Mouse (Mus musculus) kidney, postnatal 10 days (tissue): Measurements from ENCODE around the gene Mov10l1.

ENCODE experiments used
- DNase-seq: peaks from one replicate; pipeline ENCODE4 v3.0.0; 2021; ENCODE audit warnings: mixed read lengths

The Mov10l1 gene

DNA sequence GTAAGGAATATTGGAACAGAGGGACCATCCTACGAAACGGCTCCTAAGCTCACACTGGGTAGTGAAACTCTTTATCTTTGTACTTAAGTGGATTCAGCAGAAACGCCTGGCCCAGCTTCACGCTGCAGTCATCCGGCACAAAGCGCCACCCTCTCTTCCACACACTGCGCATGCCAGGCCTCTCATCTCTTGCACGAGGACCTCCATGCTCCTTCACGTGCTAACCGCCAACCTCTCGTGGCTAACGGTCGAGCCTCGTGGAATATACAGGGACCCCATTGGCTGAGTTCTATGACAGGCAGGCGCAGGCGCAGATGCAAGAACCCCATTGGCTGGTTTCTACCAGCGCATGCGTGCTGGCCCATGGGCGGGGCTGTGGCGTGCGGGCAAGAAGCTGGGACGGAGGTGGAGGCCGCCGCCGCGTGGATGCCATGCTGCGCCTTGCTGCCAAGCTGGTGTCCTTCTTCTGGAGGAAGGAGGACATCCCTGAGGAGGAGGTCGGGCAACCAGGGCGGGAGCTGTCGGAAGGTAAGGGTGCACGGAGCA, at the start of gene Mov10l1:
Gene Mov10l1, plus strand, starts transcription at position 376 of the 546 bp plus-strand sequence.
- DNase-seq, result no peak

DNA sequence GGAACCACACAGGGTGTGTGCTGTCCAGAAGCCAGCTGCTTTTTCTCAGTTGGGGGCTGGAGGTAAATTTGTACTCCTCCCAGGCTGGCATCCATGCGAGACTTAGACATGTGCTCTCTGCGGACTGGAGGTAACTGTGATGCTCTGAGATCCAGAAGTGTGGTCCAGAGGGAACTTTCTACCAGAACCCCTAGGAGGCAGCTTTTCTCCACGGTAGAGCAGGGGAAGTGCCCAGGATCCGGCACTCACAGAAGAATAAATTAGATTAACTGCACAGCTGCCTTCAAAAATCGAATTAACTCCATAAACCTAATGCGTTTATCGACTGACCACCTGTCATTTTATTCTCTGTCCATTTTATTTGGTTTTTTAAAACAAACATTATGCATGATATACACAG, 48.6 kb upstream of the Mov10l1 start:
- peak; percentile 31 for DNase-seq

DNA sequence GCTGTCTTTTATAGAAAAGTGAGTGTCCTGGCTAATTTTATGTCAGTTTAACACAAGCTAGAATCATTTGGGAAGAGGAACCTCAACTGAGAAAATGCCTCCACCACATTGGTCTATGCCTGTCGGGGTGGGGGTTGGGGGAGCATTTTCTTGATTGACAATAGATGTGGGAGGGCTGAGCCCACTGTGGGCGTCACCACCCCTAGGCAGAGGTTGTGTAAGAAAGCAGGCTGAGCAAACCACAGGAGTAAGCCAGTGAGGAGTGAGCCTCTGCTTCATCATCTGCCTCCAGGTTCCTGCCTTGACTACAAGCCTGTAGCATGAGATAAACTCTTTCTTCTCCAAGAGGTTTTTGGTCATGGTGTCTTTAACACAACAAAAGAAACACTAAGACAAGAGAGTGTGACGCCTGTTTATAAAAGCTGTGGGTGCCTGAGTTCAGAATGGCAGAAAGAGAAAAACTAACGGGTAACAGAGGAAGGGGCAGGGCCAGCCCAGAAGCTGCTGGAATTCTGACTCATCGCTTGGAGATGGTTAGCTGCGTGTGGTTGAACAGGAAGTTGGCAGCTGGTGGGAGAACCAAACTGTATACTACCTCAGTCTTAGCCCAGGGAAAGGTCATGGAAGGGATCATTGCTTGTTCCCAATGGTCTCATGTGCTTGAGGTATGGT, 46.0 kb upstream of the Mov10l1 start:
- DNase-seq, result no peak

DNA sequence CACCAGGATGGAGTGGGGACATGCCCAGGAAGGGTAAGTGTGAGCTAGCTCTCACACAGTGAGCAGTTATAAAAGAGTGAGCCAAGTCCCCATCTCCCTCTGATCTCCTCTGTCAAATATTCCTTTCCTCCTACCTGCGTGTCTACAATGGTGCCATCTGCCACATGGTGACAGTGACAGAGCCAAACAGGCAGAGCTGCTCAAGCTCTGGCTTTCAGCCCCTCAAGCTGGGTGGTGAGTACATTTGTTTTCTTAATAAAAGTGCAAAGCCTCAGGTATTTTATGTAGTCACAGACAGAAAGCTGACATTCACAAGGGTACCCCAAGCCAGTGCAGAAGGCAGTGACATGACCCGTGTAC, 45.4 kb upstream of the Mov10l1 start:
- DNase-seq, result no peak

DNA sequence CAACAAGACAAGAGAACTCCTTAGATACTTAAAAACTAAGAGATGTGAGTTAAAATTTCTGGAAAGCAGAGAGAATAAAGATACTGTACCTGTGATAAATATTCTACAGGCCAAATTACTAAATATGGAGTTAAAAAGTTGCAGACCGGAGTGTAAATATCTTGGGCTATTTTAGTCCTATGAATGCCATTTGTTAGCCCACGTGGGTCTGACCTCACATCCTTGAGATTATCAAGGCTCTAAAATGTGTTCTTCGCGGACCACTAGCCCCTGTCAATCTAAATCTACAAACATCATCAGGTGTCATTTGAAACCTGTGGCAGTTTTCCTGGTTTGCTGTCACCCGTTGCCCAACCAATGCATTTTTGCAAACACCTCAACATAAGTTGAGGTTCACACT, 39.9 kb upstream of the Mov10l1 start:
- no peak for DNase-seq

DNA sequence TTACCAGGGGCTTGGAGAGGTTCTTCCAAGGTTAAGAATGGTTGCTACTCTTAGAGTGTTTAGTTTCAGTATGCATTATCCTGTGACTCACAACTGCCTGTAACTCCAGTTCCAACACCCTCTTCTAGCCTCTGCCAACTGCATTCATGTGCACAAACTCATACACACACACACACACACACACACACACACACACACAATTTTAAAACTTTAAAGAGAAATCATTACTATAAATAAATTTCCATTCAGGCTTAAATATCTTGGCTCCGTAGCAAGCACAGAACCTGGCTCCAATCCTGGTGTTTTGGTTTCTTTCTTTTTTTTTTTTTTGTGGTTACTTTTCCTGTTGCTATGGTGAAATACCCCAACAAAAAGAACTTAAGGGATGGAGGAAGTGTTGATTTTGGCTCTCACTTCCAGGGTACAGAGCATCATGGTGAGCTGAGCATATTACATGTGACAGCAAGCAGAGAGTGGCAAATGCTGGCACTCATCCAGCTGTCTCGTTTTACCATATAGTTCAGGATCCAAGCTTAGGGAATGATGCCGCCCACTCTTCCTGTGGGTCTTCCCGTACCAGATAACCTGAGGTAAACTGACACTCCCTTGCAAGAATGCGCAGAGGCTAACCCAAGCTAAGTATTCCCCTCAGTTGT, 38.7 kb upstream of the Mov10l1 start:
- no peak for DNase-seq

DNA sequence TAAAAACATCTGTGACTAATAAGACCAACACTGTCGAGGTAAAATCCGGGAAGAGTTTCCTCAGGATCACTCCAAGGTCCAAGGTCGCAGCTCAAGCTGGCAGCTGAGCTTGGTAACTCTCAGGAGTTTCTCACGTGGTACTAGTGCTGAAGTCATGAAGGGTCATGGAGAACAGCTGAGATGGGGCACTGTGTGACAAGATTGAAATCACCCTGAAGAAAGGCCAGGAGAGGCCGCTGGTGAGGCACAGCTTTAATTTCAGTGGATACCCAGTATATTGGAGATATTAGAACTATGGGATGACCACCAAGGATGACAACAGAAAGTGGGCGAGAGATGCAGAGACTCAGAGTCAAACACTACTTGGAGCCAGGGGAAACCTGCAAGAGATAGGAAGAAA, 35.9 kb upstream of the Mov10l1 start:
- no peak for DNase-seq

DNA sequence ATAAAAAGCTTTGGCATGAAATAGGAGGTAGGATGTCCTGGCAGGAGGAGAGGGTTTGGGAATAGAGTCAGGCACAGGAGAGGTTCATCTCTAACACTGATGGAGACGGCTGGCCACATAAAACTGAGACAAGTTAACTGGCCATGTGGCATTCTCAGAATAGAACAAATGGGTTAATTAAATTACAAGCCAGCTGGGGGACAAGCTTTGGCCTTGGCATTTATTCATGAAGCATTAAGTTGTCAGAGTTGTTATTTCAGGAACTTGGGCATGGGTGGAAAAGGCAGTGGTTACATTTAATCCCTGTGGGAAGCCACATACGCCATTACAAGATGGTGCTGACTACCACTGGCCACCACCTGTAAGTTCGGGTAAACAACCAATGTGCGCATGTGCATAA, 31.5 kb upstream of the Mov10l1 start:
- no peak for DNase-seq

DNA sequence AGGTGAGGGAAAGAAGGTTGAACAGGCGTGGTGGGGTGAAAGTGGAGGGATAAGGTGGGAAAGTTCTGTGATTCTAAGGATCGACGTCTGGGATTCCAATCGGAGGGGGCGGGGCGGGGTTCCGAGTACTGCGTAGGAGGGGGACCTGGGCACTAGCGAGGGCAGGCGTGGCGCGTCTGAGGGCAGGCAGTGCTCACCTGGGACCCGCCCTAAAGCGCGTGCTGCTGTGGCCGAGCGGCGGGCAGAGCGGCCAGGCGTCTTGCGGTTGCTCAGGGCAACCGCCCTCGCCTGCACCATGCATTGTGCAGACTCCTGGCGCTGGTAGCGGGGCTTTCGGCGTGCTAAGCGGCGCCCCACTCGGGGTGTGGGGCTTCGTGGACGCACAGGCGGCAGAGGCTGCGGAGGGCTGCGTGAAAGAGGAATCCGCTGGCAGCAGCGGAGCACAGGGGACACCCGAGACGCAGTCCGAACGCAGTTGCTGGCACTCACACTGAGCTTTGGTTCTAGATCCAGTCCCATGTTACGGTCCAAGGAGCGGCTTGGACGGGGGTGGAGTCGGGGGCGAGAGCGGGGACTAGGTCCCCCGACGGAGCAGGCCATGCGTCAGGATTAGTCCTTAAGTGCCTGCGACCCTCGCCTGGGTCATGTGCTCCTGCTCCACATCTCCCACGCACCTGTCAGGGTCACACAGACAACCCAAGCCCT, 28.2 kb upstream of the Mov10l1 start, which contains the start of gene Ttll8:
Gene Ttll8, minus strand, starts transcription at position 51 of the 705 bp plus-strand sequence.
- peak; percentile 41 for DNase-seq

DNA sequence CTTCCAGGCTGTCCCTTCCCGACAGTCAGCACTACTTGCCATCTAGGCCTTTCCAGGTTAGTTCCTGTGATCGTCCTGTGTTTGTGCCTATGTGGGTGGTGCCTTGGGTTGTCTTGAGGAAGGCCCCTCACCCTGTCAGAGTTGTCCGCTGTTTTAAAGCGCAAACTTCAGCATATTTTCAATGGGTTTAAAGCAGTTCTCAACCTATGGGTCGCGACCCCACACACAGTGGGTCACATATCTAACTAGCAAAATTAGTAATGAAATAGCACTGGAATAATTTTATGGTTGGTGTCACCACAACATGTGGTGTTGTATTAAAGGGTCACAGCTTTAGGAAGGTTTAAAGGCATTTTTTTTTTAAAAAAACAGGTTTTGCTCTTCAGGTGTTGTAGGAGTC, 27.4 kb upstream of the Mov10l1 start:
- DNase-seq, result no peak

DNA sequence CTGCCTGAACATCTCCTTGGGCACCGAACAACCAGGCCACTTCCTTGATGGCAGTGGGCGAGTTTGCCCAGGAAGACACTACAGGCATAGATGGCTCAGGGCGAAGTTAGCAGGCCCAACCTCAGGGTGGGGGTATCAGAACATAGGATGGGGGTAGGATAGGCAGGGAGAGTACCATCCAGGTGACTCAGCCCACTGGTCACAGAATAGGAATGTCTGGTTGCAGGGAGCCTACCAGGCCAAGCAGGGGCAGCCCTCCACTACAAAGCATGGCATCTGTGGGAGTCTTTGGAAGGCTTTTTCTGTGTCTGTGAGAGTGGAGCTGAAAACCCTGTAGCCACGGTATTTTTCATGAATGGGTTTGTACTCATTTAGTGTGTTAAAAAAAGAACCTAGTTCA, 25.2 kb upstream of the Mov10l1 start:
- DNase-seq, result no peak

DNA sequence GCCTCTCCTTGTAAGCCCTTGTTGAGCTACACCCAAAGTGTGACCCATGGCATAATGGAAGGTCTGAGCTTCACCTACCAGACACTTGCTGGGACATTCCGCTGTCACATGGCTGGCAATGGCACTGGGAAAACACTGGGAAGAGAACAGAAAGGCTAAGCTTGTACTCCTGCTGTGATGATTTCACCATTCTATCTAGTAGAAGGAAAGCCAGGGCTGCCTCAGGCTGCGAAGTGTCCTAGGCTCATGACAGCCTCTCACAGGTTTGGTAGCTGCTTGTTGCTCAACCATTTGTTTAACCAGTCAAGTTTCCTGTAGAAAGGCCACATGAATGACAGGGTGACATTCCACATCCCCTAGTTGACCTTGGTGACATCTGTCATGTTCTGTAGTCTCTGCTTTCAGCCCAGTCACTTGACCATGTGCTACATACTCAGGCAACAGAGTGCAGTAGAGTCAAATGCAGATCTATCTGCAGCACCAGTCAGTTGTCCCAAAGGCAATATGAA, 18.6 kb upstream of the Mov10l1 start:
- DNase-seq, result no peak

DNA sequence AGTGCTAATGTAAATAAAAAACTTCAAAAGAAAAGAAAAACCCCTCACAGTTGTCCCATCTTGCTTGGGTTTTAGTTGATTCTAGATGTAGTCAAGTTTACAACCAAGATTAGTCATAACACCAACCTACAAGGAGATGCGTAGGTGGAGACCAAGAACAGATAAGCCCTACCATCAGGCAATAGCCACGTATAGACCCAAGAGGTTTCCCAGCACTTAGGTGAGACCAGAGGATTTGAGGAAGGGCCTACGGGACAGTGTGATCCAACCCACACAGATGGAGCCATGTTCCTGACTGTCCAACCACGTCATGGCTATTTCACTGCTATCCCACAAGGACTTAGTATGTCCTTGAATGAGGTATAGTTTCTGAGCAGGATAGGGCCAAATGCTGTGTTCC, 10.4 kb upstream of the Mov10l1 start:
- no peak for DNase-seq

DNA sequence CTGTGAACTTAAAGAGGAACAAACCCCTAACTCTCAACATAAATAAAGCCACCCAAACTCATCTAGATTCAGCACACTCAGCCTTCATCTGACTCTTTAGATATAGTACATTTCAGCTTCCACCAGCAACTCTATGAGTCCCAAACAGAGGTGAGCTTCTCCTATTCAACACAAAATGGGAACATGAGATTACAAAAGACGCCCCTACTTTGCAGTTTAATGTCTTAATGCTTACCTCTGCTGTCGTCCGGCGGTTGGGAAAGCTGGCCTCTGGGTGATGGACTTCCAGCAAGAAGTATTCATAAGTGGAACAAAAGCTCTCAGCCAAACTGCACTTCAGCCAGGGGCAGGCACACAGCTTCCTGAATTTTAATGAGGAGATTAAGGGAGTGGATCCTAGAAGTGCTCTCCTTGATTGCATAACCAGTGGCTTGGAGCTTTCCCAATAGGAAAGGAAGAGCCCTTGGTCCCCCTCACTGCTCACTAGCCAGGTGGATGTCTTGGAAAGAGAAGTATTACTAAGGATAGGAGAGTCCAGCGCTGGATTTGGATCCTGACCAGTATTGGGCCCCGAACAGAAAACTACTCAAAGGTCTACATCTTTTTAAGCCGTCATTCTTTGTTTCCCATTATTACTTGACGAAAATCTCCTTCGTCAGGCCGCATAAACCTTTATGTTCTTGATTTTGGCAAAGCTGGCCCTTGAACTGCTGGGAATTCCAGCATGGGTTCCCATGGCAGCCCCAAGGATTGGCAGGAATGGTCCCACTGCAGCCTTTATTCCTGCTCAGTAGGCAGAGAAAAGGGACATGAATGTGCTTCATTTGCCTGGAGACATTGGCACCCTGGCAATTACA, 4.2 kb upstream of the Mov10l1 start, which contains the start of gene Mlc1:
Gene Mlc1, minus strand, starts transcription at position 727 of the 857 bp plus-strand sequence.
- no peak for DNase-seq

DNA sequence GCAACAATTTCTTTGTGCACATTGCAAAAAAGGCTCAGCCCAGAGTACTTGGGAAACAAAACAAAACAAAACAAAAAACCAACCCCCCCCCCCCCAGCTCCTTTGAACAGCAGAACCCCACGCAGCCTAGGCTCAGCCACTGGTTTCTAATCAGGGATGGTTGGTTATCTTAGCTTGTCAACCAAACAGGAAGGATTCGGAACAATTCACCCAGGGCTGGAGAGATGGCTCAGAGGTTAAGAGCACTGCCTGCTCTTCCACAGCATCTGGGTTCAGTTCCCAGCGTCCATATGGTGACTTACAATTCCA, 3.6 kb upstream of the Mov10l1 start:
- DNase-seq, result no peak

DNA sequence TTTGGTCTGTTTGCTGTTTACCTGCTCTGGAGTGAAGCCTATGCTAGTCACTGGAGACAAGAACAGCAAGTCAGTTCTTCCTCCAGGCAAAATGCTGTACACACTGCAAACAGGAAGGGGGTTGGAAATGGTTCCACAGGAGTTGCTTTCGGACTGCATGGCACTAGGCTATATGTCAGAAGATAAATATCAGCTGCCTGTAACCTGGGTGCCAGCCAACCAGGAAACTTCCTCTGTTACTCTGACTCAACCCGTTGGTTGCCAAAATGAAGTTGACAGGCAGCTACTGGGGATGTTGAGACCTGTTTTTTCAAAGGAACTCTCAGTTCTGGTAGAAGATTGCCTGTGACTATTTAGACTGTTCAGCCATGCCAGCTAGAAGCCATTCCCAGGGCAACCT, 6.5 kb downstream of the Mov10l1 start:
- DNase-seq, result peak; percentile 27

DNA sequence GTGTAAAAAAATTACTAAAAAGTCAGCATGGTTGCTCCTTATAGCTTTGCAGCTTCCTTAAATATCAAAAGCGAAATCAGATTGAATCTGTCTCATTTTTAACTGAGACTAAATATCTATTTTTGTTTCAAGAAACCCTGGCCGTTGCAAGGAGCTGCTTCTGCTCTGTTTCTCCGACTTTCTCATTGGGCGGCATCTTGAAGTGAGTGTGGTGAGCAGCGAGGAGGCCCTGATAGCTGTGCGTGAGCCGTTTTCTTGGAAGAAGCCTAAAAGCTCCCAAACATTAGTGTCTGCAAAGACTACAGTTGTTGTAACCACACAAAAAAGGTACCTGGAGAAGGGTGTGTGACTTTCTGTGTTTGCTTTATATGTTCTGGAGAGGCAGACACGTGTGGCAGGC, 15.9 kb downstream of the Mov10l1 start:
- DNase-seq, result no peak

DNA sequence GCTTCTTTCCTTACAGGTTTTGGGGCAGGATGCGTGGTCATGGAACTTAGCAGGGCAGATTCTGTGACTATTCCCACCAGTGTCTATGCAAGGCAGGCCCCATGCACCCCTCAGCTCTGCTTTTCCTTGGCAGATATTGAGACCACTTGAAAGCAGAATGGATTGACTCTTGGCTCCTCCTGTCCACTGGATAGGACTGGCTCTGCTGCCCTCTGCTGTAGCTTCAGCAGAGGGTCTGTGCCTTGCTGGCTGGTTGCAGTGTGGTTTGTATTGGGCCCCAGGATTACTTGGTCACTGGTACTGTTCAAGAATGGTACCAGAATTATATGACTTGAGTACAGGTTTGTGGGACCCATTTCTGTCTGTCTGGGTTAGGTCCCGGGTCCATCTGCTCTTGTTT, 16.4 kb downstream of the Mov10l1 start:
- DNase-seq, result peak; percentile 25

DNA sequence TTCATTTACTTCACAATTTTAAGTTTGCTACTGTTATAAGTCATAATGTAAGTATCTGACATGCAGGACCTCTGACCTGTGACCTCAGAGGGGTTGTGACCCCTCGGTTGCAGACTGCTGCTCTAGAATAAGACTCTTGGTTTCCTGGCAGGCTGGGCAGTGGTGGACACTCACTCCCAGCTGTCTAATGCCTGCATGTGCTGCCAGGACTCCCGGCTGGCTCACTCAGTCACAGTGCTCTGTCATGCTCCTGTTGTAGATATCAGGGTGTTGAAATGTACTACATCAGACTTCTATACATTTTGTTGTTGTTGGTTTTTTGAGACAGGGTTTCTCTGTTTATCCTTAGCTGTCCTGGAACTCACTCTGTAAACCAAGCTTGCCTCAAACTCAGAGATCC, 17.7 kb downstream of the Mov10l1 start:
- no peak for DNase-seq

DNA sequence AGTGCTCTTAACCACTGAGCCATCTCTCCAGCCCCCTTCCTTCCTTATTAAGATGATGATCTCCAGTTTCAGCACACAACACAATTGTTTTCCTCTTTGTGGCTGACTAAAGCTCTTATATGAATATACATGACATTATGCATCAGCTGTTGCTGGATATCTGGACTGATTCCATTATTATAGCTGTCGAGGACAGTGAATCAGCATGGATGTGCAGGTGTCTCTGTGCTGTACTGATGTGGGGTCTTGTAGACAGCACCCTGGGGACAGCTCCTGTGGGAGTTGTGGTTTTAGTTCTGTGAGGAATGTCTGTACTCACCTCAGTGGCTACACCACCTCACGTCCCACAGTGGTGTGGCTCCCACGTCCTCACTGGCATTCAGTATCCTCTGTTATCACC, 18.5 kb downstream of the Mov10l1 start:
- DNase-seq, result no peak

DNA sequence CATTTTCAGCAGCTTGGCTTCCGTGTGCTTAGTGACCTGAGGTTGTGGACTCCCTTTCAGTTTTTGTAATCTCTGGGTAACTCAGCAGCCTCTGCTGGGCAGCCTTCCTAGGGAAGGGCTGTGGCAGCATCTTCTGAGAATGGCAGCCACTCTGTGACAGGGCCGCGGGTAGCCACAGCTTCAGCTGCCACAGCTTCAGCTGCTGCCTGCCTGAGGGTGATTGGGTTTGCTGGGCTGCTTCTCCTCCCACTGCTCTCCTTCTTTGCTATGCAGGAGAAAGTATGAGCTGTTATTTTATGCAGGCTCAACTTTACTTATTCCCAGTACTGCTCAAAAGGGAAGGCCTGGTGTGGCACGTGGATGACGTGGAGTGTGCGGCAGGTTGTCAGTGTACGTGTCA, 24.3 kb downstream of the Mov10l1 start:
- no peak for DNase-seq

DNA sequence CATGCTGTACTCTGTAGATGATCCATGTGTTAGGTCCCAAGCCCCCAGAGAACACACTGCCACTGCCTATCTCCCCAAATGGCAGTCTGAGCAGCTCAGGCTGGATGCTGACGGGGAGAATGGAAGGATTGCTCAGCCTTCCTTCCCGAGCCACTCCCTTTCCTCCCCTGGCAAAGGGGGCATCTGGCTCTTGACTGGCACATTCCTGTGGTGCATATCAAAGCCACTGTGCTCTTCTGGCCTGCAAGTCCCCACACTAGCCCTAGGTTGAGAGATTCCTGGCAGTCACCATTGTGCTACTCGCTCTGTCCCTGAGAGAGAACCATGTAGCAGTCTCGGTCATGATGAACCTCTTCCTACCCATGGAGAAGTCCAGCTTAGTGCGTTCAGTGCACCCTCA, 25.1 kb downstream of the Mov10l1 start:
- no peak for DNase-seq

DNA sequence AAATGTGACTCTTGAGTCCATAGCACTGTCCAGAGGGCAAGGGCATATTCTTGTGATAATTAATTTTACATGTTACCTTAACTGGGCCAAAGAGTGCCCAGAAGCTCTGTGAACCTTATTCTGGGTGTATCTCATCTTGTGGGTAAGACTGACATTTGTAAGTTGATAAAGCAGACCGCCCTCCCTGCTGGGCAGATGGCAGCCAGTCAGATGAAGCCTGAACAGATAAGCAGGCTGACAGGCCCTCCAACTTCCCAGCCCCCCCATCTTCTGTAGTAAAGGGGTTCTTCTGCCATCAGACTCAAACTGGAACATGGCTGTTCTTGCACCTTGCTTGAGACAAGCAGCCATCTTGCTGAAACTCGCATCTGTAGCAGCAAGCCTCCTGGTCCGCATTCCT, 34.0 kb downstream of the Mov10l1 start:
- DNase-seq, result no peak
